Mouse (Mus musculus): Measurements from ENCODE around the gene Apol9b. TPM values are rescaled to one million over a fixed set of nuclear protein-coding genes. Genes with fewer than 3 reads are reported as not detected.

The Apol9b gene
- polyA plus RNA-seq (2014; fragmentation: Illumina TruSeq; extraction: RNeasy Lipid Tissue Mini Kit (QIAGEN cat#74804); ENCODE audit: low read depth, low replicate concordance) = 0.41 TPM

GRCm38 (mm10) chr15:77728739-77729138 is at the start of gene Apol9b:
TSS of gene Apol9b (plus strand) at chr15:77729039.

GRCm38 (mm10) chr15:77698656-77699055 is 30.2 kb upstream of the Apol9b start, which contains the start of gene Apol7e:
TSS of gene Apol7e (plus strand) at chr15:77698857.

GRCm38 (mm10) chr15:77756848-77757247 is 28.0 kb downstream of the Apol9b start, which contains the start of gene Apol8:
TSS of gene Apol8 (minus strand) at chr15:77757003.

Other genes with a start within 250 kb of the Apol9b start
- gene Apol11a, start 220.8 kb upstream of the Apol9b start, polyA plus RNA-seq (2014; fragmentation: Illumina TruSeq; extraction: RNeasy Lipid Tissue Mini Kit (QIAGEN cat#74804); ENCODE audit: low read depth, low replicate concordance) = not detected
- not detected for gene Apol7c, start 195.7 kb upstream of the Apol9b start, polyA plus RNA-seq (2014; fragmentation: Illumina TruSeq; extraction: RNeasy Lipid Tissue Mini Kit (QIAGEN cat#74804); ENCODE audit: low read depth, low replicate concordance)
- not detected for gene 1700025B11Rik, start 167.1 kb upstream of the Apol9b start, polyA plus RNA-seq (2014; fragmentation: Illumina TruSeq; extraction: RNeasy Lipid Tissue Mini Kit (QIAGEN cat#74804); ENCODE audit: low read depth, low replicate concordance)
- gene Apol10b, start 132.9 kb upstream of the Apol9b start, polyA plus RNA-seq (2014; fragmentation: Illumina TruSeq; extraction: RNeasy Lipid Tissue Mini Kit (QIAGEN cat#74804); ENCODE audit: low read depth, low replicate concordance) = 1.3 TPM
- not detected for gene Gm36245, start 129.8 kb upstream of the Apol9b start, polyA plus RNA-seq (2014; fragmentation: Illumina TruSeq; extraction: RNeasy Lipid Tissue Mini Kit (QIAGEN cat#74804); ENCODE audit: low read depth, low replicate concordance)
- not detected for gene Apol11b, start 85.8 kb upstream of the Apol9b start, polyA plus RNA-seq (2014; fragmentation: Illumina TruSeq; extraction: RNeasy Lipid Tissue Mini Kit (QIAGEN cat#74804); ENCODE audit: low read depth, low replicate concordance)
- 0.76 TPM for gene Apol7e, start 30.2 kb upstream of the Apol9b start, polyA plus RNA-seq (2014; fragmentation: Illumina TruSeq; extraction: RNeasy Lipid Tissue Mini Kit (QIAGEN cat#74804); ENCODE audit: low read depth, low replicate concordance)
- not detected for gene Apol8, start 28.0 kb downstream of the Apol9b start, polyA plus RNA-seq (2014; fragmentation: Illumina TruSeq; extraction: RNeasy Lipid Tissue Mini Kit (QIAGEN cat#74804); ENCODE audit: low read depth, low replicate concordance)
- gene Myh9, start 113.1 kb downstream of the Apol9b start, polyA plus RNA-seq (2014; fragmentation: Illumina TruSeq; extraction: RNeasy Lipid Tissue Mini Kit (QIAGEN cat#74804); ENCODE audit: low read depth, low replicate concordance) = 12.1 TPM
- 229 TPM for gene Txn2, start 200.0 kb downstream of the Apol9b start, polyA plus RNA-seq (2014; fragmentation: Illumina TruSeq; extraction: RNeasy Lipid Tissue Mini Kit (QIAGEN cat#74804); ENCODE audit: low read depth, low replicate concordance)
- 3.0 TPM for gene Foxred2, start 227.7 kb downstream of the Apol9b start, polyA plus RNA-seq (2014; fragmentation: Illumina TruSeq; extraction: RNeasy Lipid Tissue Mini Kit (QIAGEN cat#74804); ENCODE audit: low read depth, low replicate concordance)
- gene Eif3d, start 241.8 kb downstream of the Apol9b start, polyA plus RNA-seq (2014; fragmentation: Illumina TruSeq; extraction: RNeasy Lipid Tissue Mini Kit (QIAGEN cat#74804); ENCODE audit: low read depth, low replicate concordance) = 31.0 TPM

Data from adrenal gland, adult 10 weeks (tissue).